Mouse (Mus musculus) WW6 (cell line): Measurements from ENCODE around the gene Akap7.

Experiments
- DNase-seq: peaks from one replicate; pipeline ENCODE4 v3.0.0-alpha.2; 2013; ENCODE audit warnings: low read depth, low spot score

The Akap7 gene

DNA sequence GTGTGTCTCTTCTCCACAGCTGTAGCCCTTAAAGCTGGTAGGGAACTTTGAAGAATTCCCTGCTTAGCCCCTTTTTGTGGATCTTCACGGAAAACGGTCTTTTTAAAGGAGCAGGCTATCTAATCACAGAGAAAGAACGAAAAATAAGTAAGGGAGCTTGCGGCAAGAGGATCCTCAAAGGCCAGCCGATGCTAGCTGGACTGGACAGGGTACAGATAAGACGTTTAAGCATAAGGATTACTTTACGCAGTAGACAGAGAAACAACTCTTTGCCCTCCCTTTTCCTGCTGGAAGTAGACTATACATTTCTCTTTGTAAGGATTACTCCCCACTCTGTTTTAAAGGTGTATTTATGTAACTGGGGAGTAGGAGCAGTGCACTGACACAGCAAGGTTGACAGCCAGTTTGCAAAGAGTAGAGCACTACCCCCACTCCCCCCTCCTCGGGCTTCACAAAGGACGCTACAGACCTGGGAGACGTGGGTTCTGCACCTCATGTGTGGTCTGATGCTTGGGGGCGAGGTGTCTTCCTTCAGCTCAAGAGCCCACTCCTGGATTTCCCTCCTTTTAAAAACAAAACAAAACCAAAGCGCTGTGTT lies 9.9 kb downstream of the Akap7 start:
- DNase-seq, result no peak

DNA sequence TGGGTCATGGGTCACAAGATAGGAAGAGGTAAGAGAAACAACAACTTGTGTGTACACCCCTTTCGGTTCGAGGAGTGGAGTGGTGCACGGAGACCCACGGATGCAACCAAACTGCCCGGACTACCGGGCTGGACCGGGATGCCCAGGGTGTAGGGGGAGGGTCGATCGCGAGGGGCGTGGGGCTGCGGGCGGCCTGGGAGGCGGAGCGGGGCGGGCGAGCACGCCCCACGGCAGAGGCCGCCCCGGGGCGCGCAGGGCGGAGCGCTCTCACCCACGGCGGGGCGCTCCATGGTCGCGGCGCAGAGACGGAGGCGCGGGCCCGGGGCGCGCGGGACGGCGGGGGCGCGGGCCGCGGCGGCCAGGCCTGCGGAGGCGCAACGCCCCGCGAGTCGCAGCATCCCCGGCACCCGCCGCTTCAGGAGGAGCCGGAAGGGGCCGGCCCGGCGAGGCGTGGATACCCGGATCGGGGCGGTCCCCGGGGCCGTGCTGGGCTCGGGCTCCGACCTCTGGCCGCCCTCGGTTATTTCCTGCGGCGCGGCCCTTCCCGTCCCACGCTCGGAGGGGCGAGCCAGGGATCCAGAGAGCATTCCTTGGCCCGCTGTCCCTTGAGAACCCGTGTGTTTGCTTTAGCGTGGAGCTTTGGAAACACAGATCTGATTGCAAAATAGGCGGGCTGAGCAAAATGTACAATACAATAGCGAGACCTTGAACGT lies 10.9 kb downstream of the Akap7 start:
- no peak for DNase-seq

DNA sequence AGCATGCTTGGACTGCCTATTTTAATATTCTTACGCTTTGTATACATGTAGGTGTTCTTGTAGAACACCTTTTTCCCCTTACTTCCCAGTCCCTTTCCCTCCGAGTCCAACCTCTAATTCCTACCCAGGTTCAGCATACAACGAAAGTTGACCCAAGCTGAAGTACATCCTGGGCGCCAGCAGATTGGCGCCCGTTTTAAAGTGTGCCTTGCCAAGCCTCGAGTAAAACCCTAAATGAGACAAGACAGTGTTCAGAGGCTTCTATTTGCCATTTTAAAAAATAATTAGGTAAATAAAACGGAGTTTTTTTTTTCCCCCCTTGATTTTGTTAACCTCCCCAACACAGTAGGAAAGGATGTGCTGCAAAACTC lies 11.4 kb downstream of the Akap7 start:
- no peak for DNase-seq

DNA sequence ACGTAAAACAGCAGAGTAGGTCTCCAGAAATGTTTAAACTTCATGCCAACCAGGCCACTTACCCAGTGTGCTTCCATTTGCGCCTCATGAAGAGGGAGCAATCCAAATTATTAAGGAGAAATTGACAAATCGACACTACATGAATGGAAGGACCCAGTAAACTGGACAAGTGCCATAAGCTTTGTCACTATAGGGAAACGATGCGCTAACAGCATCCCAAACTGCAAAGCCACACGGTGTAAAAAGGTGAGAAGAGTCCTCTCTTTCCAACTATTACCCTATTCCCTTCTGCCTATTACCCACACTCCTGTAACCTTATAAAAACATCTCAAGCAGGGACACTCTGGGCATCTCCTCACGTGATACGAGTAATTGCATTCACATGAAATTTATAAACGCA lies 11.8 kb downstream of the Akap7 start:
- no peak for DNase-seq

GRCm38 (mm10) chr10:25294999-25295398 lies 12.7 kb downstream of the Akap7 start:
- no peak for DNase-seq

- DNase-seq, result no peak
These were observed 13.9 kb downstream of the Akap7 start for GRCm38 (mm10) chr10:25293796-25294195.

DNA sequence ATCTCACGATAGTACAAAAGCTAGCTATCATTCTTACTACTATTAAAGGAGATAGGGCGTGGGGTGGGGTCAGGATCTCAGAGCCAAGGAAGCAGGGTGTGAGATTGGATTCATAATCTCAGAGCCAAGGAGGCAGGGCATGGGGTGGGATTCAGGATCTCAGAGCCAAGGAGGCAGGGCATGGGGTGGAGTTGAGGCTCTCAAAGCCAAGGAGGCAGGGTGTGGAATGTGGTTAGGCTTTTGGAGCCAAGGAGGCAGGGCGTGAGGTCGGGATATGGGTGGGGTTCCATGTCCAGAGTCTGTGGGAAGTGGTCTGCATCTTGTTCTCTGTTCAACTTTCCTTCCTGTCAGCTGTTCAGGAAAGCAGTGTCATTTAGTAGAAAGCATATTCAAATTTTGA lies 16.6 kb downstream of the Akap7 start:
- DNase-seq, result no peak

DNA sequence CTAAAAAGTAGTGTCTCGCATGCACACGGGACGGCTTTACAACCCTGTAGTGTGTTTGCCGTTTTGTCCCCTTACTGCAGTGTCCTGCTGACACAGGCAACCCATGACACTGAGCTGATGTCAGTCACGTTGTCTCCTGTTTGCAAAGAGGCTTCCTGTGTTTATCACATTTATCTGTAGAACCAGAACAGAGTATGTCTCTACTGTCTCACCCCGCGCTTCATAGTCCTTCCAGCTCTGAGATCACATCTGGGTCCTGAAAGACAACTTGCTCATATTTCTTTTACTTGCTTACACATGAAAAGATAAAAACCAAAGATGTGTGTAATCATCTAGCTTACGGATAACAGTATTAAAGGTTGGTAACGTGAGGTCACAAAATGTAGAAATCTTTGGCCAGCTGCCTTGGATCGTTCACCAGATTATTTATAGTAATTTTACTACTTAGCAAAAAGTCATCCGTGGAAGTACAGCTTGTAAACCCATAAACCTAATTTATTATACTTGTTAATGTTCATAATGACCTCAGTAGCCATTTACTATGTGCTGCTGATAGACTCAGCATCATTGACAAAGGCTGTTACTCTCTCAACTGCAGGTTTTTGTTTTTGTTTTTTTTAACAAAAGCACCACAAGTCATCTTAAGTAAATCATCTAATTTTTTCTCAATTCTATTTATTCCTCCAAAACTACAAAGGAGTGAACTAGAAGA lies 22.4 kb downstream of the Akap7 start:
- DNase-seq, result no peak

GRCm38 (mm10) chr10:25284427-25285099 lies 23.1 kb downstream of the Akap7 start:
- DNase-seq, result no peak

DNA sequence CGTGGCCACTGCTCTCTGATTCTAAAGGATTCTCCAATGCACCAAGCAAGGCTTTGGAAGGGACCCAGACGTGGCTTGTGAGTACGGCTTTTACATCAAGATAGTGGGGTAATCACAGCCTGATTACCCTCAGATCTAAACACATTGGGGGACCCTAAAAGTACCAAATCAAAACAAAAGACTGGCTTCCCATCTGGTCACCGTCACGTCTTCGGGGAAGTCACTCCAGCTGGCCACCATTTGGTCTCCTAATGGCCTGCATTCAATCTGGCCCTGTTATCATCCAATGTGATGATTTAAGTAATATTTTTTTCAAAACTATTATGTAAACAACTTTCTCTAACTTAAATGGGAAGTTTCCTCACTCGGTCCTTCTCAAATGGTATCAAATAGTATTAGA lies 24.3 kb downstream of the Akap7 start:
- DNase-seq, result no peak

DNA sequence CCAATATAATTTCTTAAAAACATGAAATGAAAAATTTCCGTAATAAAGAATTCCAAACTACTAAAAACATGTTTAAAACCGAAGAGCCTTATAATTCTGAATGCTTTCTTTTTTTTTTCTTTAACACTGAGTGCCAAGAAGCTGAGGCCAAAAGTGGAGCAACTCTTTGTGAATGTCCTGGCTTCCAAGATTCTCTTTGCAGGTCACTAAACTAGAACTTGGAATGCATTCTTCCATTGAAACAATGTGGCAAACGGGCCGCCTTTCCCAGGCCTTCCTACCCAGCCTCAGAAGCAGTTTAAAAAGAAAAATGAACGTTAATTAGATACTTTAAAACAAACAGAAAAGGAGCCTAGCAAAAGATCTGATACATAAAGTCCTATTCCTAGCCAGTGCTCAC lies 27.5 kb downstream of the Akap7 start:
- DNase-seq, result no peak

DNA sequence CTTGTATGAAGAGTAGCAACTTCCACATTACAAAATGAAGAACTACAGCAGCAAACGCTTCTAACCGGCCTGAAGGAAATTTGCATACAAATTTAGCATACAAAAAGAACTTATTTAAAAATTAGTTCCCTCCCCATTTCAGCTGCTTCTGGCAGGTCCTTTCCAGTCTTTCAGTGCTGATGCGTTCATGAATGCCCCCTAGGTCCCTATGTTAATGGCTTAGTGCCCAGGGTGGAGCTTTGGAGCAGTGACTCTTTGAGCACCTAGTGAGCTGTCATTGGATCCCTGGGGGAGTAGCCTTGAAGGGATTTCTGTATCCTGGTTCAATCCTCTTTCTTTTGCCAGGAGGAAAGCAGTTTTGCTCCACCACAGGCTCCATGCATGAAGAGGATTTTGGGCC lies 28.3 kb downstream of the Akap7 start:
- DNase-seq, result no peak

- no peak for DNase-seq
These were observed 32.2 kb downstream of the Akap7 start for GRCm38 (mm10) chr10:25275492-25275891.

GRCm38 (mm10) chr10:25274621-25275330 lies 32.9 kb downstream of the Akap7 start:
- DNase-seq, result no peak

GRCm38 (mm10) chr10:25273731-25274130 lies 33.9 kb downstream of the Akap7 start:
- no peak for DNase-seq

- DNase-seq, result no peak
These were observed 35.9 kb downstream of the Akap7 start for GRCm38 (mm10) chr10:25271756-25272155.

DNA sequence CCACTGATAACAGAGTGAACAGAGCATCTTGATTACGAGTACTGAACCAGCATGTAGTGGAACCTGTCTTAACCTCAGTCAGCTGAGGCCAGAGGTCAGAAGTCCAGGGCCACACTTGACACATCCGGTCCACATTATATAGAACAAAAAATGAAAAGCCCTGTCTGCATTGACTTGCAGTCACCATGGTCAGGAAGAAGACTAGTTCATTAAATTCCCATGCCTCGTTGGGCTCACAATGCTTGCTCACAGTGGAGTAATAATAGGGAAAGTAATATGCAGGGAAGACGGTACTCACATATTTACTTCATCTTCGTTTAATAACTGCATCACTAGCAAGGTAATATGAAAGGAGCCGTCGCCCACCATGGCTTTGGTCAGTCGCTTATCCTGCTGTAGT lies 36.5 kb downstream of the Akap7 start:
- no peak for DNase-seq

GRCm38 (mm10) chr10:25268476-25269351 lies 39.0 kb downstream of the Akap7 start:
- no peak for DNase-seq

DNA sequence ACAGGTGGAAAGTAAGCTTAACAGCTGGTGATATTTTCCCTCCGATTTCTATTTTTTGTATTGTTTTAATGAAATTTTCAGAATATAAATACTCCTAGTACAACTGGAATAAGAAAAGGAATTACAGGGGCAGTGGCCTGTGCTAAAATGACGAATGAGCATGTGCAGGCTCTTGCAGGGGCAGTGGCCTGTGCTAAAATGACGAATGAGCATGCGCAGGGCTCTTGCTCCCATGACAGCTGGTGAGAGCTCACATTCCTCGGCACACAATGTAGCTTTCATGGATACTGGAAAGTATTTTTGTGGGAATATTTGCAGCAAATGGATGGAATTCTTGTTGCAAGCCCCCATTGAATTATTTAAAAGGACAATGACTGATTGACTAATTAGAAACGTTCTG lies 46.5 kb downstream of the Akap7 start:
- no peak for DNase-seq

GRCm38 (mm10) chr10:25260724-25261123 lies 46.9 kb downstream of the Akap7 start:
- DNase-seq, result no peak

DNA sequence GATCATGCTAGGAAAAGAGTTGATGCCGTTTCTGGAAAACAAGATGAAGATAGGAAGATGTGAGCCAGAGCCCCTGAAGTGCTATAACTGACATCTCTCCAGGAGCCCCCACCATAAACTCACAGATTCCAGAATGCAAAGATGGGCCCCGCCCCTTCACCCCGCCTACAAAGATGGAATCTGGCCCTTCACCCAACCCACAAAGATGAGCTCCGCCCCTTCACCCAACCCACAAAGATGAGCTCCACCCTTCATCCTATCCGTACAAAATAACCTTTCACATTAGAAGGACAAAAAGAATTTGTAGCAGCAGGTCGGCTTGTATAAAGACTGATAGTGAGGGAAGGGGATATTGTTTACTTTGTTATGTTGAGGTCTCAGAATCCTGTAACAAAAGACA lies 49.5 kb downstream of the Akap7 start:
- DNase-seq, result no peak
